Mouse (Mus musculus) heart, postnatal 0 days (tissue): ENCODE results near the gene Prune2.

Experiments used
- CTCF ChIP-seq: IDR thresholded peaks from 2 replicates; pipeline ENCODE4 v1.5.1; 2016; ENCODE audit warnings: antibody characterized with exemption, control low read depth, low read depth
- EP300 ChIP-seq: IDR thresholded peaks from 2 replicates; pipeline ENCODE4 v1.6.1; 2016; ENCODE audit warnings: antibody characterized with exemption, low read depth

- TF ChIP-seq CTCF (no peak), EP300 (no peak)
Measured at GRCm38 (mm10) chr19:16924516-16924915, 31.4 kb upstream of the Prune2 start.
